Mouse (Mus musculus): Measurements from ENCODE around the gene Gm12169.

DNA sequence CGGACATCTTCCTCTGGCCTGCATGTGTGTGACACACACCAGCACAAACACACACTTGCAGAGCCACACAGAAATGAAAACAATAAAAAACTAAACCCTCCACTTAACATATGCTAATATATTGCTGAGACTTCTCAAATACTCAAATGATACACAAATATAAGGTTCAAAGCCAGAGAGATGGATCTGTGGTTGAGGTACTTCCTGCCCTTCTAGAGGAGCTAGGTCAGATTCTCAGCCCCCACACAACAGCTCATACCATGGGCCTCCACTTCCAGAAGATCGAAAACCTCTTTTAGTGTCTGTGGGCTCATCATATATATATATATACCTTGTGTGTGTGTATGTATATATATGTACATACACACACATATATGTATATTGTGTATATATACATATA, 42.0 kb downstream of the Gm12169 start:
- no peak for TF ChIP-seq EP300 (IDR thresholded peaks at IDR 0.05; ENCODE audit: insufficient read depth, low read depth, low read length)
- no peak for TF ChIP-seq POLR2A (IDR thresholded peaks at IDR 0.05; ENCODE audit: insufficient read depth, low read depth, low read length)
